Mouse (Mus musculus): Measurements from ENCODE around the gene Gstk1. TPM values are rescaled to one million over a fixed set of nuclear protein-coding genes. Genes with fewer than 3 reads are reported as not detected.
A peak's percentile ranks its signal among the peaks of the same experiment; 100 is the strongest.

Gstk1 gene
- total and polyA plus RNA-seq, 3 experiments, result 87.1 to 167 (median 139) TPM

DNA sequence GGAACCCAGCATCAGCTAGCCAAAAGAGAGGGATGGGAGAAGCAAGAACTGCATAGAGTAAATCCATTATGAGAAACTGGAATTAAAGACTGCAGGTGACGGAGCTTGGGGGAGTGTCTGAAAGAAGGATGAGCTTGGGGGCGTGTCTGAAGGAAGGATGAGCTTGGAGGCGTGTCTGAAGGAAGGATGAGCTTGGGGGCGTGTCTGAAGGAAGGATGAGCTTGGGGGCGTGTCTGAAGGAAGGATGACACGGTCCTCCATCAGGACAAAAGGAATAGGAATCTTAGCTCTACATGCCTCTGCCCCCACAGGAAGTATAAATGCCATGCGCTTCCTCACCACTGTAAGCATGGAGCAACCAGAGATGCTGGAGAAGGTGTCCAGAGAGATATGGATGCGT is 1.4 kb downstream of the Gstk1 start:
- Histone ChIP-seq H3K4me1 (ENCODE audit: control insufficient read depth, insufficient read depth, low read length) (no peaks in the 10 kb centered on the region; the same call in 1 of the 2 replicates), H3K27ac (no peak overlapping the region), H3K4me3 (no peak overlapping the region), H3K9ac (ENCODE audit: low read depth, low read length) (no peak overlapping the region), H3K79me2 (replicated peaks; ENCODE audit: control insufficient read depth, insufficient read depth, low read length) (no peaks in the 10 kb centered on the region), H3K36me3 (ENCODE audit: control insufficient read depth, insufficient read depth, low read length) (no peaks in the 10 kb centered on the region), H3K27me3 (ENCODE audit: control insufficient read depth, insufficient read depth, low read length) (no peaks in the 10 kb centered on the region)
- no peak for TF ChIP-seq EP300 (IDR thresholded peaks at IDR 0.05; ENCODE audit: insufficient read depth, low read depth, low read length)
- no peak for TF ChIP-seq CTCF (IDR thresholded peaks at IDR 0.05)
- no peak for TF ChIP-seq POLR2A (IDR thresholded peaks at IDR 0.05; ENCODE audit: insufficient read depth, low read depth, low read length)
- intact Hi-C loops (cut with DNase I), result no loop called here
- no peak for DNase-seq
- WGBS, result 41% methylated on average over 8 of the region's 8 CpGs

DNA sequence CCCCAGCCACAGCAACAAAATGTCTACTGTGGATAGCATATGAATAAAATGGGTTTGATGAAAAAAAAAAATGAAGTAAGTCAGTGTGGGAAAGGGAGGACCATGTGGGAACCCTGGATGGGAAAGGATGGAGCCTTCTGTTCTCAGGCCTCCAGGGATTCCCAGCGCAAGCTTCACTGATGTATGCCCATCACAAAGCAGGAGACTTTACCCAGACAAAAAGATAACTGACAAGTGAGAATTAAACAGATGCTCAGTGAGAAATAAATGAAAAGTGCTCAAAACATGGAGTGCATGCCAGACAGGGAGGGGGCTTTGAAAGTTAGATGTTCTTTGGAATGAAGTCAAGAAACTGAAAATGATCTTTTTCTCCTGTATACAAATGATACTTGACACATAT is 2.2 kb downstream of the Gstk1 start:
- Histone ChIP-seq H3K36me3 (ENCODE audit: control insufficient read depth, insufficient read depth, low read length) (no peaks in the 10 kb centered on the region), H3K4me3 (no peak overlapping the region), H3K79me2 (replicated peaks; ENCODE audit: control insufficient read depth, insufficient read depth, low read length) (no peaks in the 10 kb centered on the region), H3K4me1 (ENCODE audit: control insufficient read depth, insufficient read depth, low read length) (no peaks in the 10 kb centered on the region; the same call in 1 of the 2 replicates), H3K27ac (no peak overlapping the region), H3K27me3 (ENCODE audit: control insufficient read depth, insufficient read depth, low read length) (no peaks in the 10 kb centered on the region), H3K9ac (ENCODE audit: low read depth, low read length) (no peak overlapping the region)
- TF ChIP-seq EP300 (IDR thresholded peaks at IDR 0.05; ENCODE audit: insufficient read depth, low read depth, low read length) (no peak), CTCF (IDR thresholded peaks at IDR 0.05) (no peak), POLR2A (IDR thresholded peaks at IDR 0.05; ENCODE audit: insufficient read depth, low read depth, low read length) (no peak)
- no peak for DNase-seq
- intact Hi-C loops (cut with DNase I), result no loop called here
- 89% methylated on average over 1 of the region's 1 CpGs for WGBS

DNA sequence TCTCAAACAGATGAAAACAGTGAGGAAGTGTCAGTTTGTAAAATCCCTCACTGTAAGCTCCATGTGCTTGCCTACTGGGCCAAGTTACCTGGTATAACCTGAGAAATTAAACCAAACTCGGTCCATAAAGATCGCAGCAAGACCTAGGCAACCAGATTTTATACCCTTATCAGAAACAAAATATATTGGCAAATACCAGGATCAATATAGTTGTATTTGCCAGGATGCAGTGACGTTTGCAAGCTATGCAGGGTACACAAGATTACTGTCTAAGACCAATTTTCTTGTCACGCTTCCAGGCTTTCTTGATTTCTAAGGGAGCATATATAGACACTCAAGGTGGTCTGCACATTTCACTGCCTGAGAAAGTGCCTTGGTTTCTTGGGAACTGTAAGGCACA is 6.1 kb downstream of the Gstk1 start:
- H3K4me1 ChIP-seq (ENCODE audit: control insufficient read depth, insufficient read depth, low read length), result no peaks in the 10 kb centered on the region
- no peak for DNase-seq
- TF ChIP-seq CTCF (IDR thresholded peaks at IDR 0.05), result no peak
- no peak for TF ChIP-seq EP300 (IDR thresholded peaks at IDR 0.05; ENCODE audit: insufficient read depth, low read depth, low read length)
- no peak for TF ChIP-seq POLR2A (IDR thresholded peaks at IDR 0.05; ENCODE audit: insufficient read depth, low read depth, low read length)
- H3K4me3 ChIP-seq, result no peak overlapping the region
- intact Hi-C loops (cut with DNase I), result no loop called here
- H3K36me3 ChIP-seq (ENCODE audit: control insufficient read depth, insufficient read depth, low read length), result no peaks in the 10 kb centered on the region
- no peaks in the 10 kb centered on the region for H3K27me3 ChIP-seq (ENCODE audit: control insufficient read depth, insufficient read depth, low read length)
- H3K9ac ChIP-seq (ENCODE audit: low read depth, low read length), result no peak overlapping the region
- 82% methylated on average over 4 of the region's 4 CpGs for WGBS
- no peaks in the 10 kb centered on the region for H3K79me2 ChIP-seq (replicated peaks; ENCODE audit: control insufficient read depth, insufficient read depth, low read length)
- no peak overlapping the region for H3K27ac ChIP-seq

DNA sequence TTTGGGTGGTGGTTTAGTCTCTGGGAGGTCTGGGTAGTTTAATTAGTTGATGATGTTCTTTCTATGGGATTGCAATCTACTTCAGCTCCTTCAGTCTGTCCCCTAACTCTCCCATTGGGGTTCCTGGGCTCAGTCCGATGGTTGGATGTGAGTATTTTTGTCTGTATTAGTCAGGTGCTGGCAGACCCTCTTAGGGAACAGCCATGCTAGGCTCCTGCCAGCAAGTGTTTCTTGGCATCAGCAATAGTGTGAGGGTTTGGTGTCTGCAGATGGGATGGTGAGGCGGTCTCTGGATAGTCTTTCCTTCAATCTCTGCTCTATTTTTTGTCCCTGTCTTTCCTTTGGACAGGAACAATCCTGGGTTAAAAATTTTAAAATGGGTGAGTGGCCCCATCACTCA is 7.4 kb downstream of the Gstk1 start:
- no peak overlapping the region for H3K4me3 ChIP-seq
- H3K4me1 ChIP-seq (ENCODE audit: control insufficient read depth, insufficient read depth, low read length), result no peaks in the 10 kb centered on the region
- no peak overlapping the region for H3K9ac ChIP-seq (ENCODE audit: low read depth, low read length)
- intact Hi-C loops (cut with DNase I), result no loop called here
- TF ChIP-seq POLR2A (IDR thresholded peaks at IDR 0.05; ENCODE audit: insufficient read depth, low read depth, low read length) (no peak), EP300 (IDR thresholded peaks at IDR 0.05; ENCODE audit: insufficient read depth, low read depth, low read length) (no peak), CTCF (IDR thresholded peaks at IDR 0.05) (no peak)
- no peaks in the 10 kb centered on the region for H3K79me2 ChIP-seq (replicated peaks; ENCODE audit: control insufficient read depth, insufficient read depth, low read length)
- no peak for DNase-seq
- WGBS, result 53% methylated on average over 2 of the region's 2 CpGs
- no peaks in the 10 kb centered on the region for H3K36me3 ChIP-seq (ENCODE audit: control insufficient read depth, insufficient read depth, low read length)
- no peaks in the 10 kb centered on the region for H3K27me3 ChIP-seq (ENCODE audit: control insufficient read depth, insufficient read depth, low read length)
- no peak overlapping the region for H3K27ac ChIP-seq

DNA sequence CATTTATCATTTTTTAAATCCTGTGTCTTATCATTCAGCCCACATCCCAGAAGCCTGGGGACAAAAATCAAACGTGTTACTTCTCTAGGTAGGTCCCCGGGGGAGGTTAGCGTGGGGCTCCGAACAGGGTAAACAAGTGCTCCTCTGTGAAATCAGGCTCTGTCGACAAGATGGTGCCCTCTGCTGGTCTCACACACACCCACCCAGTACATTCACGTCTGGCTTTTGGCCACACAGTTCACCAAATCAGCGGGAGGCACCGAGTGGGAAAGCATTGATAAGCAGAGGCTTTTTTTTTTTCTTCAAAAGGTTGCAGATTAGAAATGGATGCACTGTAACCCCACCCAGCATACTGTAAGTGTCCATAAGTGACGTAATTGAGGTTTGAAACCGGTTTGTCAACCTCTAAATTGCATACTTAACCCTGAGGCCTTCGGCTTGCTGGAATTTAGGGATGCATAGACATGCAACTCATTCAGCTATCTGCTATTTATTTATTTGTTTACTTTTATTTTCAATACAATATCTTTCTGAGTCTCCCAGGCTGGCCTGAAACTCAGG is 11.6 kb downstream of the Gstk1 start:
- no peaks in the 10 kb centered on the region for H3K36me3 ChIP-seq (ENCODE audit: control insufficient read depth, insufficient read depth, low read length)
- H3K4me3 ChIP-seq, result no peak overlapping the region
- H3K27me3 ChIP-seq (ENCODE audit: control insufficient read depth, insufficient read depth, low read length), result no peaks in the 10 kb centered on the region
- no peak overlapping the region for H3K27ac ChIP-seq
- H3K9ac ChIP-seq (ENCODE audit: low read depth, low read length), result no peak overlapping the region
- intact Hi-C loops (cut with DNase I), result no loop called here
- no peak for TF ChIP-seq POLR2A (IDR thresholded peaks at IDR 0.05; ENCODE audit: insufficient read depth, low read depth, low read length)
- TF ChIP-seq CTCF (IDR thresholded peaks at IDR 0.05), result peak; percentile 76
- H3K4me1 ChIP-seq (ENCODE audit: control insufficient read depth, insufficient read depth, low read length), result no peaks in the 10 kb centered on the region
- H3K79me2 ChIP-seq (replicated peaks; ENCODE audit: control insufficient read depth, insufficient read depth, low read length), result no peaks in the 10 kb centered on the region
- 21% methylated on average over 11 of the region's 11 CpGs for WGBS
- peak; percentile 60 to 65 for DNase-seq

DNA sequence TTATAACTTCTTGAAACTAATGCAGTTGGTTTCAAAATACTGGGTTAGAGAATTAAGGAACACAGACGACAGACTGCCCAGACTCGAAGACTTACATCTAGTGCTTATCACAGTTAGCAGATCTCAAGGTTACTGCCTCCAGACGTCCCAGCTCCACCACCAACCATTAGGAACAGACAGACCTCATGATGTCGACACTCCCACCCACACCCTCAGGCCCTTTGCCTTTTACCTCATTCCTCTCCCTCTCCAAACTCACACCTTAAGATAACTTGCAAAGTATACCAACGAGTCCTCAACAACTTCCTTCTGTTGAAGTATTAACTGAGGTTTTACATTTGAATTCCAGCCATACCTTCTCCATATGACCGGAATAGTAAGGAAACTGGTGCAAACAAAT is 14.7 kb downstream of the Gstk1 start:
- Histone ChIP-seq H3K4me1 (ENCODE audit: control insufficient read depth, insufficient read depth, low read length) (no peaks in the 10 kb centered on the region), H3K4me3 (no peak overlapping the region), H3K36me3 (ENCODE audit: control insufficient read depth, insufficient read depth, low read length) (no peaks in the 10 kb centered on the region), H3K79me2 (replicated peaks; ENCODE audit: control insufficient read depth, insufficient read depth, low read length) (no peaks in the 10 kb centered on the region), H3K27me3 (ENCODE audit: control insufficient read depth, insufficient read depth, low read length) (no peaks in the 10 kb centered on the region), H3K27ac (no peak overlapping the region), H3K9ac (ENCODE audit: low read depth, low read length) (no peak overlapping the region)
- 43% methylated on average over 6 of the region's 6 CpGs for WGBS
- no peak for DNase-seq
- TF ChIP-seq EP300 (IDR thresholded peaks at IDR 0.05; ENCODE audit: insufficient read depth, low read depth, low read length), result no peak
- intact Hi-C loops (cut with DNase I), result loop anchor here (10.0 kb wide), 2 partner anchors 434 to 496 kb away; no protein-coding TSS in a partner anchor

Measured in heart, adult 2 months (tissue).